Mouse (Mus musculus) embryonic facial prominence, embryonic 10.5 days (tissue): ENCODE data around the gene Zfp473. TPM values are rescaled to one million over a fixed set of nuclear protein-coding genes. Genes with fewer than 3 reads are reported as not detected.

Experiments
- DNase-seq: peaks from one replicate; pipeline ENCODE4 v3.0.0-alpha.2; 2017; ENCODE audit warnings: low spot score
- H3K27ac ChIP-seq: fragments of 300-500 bp; sonication (generic); replicated peaks from 2 replicates; pipeline ENCODE4 v1.5.1; 2016; ENCODE audit warnings: mild to moderate bottlenecking
- H3K27me3 ChIP-seq: fragments of 300-500 bp; sonication (generic); replicated peaks from 2 replicates; pipeline ENCODE4 v1.6.1; 2016; ENCODE audit warnings: low read depth, mild to moderate bottlenecking; ENCODE audit not compliant: poor library complexity, severe bottlenecking
- H3K36me3 ChIP-seq: fragments of 300-500 bp; sonication (generic); replicated peaks from 2 replicates; pipeline ENCODE4 v1.6.1; 2016; ENCODE audit warnings: mild to moderate bottlenecking, moderate library complexity
- H3K4me1 ChIP-seq: fragments of 300-500 bp; sonication (generic); 2 replicates; pipeline ENCODE4 v1.6.1; 2016
- H3K4me3 ChIP-seq: fragments of 300-500 bp; sonication (generic); 2 replicates; pipeline ENCODE4 v1.5.1; 2016; ENCODE audit warnings: mild to moderate bottlenecking, moderate library complexity
- H3K9me3 ChIP-seq: fragments of 300-500 bp; sonication (generic); 2 replicates; pipeline ENCODE4 v1.6.1; 2016; ENCODE audit warnings: mild to moderate bottlenecking
- WGBS: fragments of 180-500 bp; shearing (Covaris S2); methylation state at CpG from one replicate; pipeline ENCODE4 v1.1.7; 2016; 5-methylcytosine and 5-hydroxymethylcytosine counted together
- polyA plus RNA-seq: library from polyadenylated mRNA; unstranded; fragments of >200 nt; fragmentation: Nextera tagmentation; extraction: Ambion mirVana; gene quantifications from 2 replicates; pipeline ENCODE4 v1.2.1, GENCODE M21; 2016

The Zfp473 gene
- polyA plus RNA-seq, 1 experiment from 2014 or later = 4.2 TPM

DNA sequence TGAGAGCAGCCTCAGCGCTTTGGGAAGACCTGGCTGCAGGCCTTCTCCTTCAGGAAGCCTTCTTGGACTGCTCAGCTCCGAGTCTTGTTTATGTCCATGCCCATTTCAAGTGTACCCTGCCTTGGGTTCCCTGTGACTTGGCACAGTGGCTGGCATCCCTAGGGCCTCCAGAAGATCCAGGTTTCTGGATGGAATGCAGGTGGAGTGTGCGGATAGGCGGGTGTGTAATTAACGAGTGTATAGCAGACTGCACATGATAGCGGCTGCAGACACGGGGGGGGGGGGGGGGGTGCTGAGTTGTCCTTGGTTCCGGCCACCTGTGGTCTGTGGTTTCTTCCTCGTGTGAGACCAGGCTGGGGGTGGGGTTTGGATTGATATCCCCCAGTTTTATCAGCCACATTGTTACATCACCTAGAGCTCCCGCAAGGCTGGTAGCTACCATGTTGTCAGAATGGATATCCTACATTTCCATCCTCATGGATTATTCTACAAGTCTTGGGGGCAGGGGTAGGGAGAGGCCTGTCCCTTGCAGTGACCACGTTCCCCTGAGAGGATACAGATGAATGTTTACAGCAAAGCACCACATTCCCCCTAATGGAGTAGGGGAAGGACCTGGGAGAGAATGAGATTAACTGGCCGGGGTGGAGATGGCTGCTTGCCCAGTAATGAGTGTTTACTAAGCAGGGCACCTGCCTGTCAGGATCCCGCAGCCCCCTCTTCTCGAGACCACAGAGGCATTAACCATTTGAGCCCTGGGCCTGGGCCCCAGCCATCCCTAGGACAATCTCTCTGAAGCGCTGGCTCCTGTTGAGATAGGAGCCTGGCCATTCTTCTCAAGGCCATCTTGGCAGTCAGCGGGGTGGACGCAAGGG lies 65.1 kb downstream of the Zfp473 start:
- peaks cover 4% of the 10 kb centered on the region; the same call in 1 of the 2 replicates for H3K9me3 ChIP-seq
- H3K27ac ChIP-seq = no peak overlapping the region
- 71% methylated on average over 17 of the region's 17 CpGs for WGBS
- H3K4me1 ChIP-seq = no peaks in the 10 kb centered on the region
- no peaks in the 10 kb centered on the region for H3K27me3 ChIP-seq
- no peaks in the 10 kb centered on the region for H3K36me3 ChIP-seq
- no peak overlapping the region for H3K4me3 ChIP-seq
- DNase-seq = no peak

DNA sequence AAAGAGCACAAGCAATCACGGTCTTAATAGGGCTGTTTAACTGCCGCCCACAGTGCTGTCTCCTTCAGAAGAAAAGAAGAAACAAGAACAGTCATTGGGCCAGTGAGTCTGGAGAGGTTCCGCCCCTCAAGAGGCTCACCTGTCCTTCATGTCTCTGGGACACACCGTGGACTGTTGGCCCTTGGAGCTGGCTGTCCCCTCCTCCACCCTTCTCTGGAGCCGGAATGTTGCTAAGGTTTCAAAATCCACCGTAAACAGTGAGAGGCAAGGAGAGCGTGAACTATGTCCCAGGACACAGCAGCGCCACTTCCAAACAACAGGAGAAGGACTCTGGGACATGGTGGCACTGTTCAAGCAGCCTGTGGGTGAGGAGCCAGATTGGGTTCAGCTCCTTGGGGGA lies 67.2 kb downstream of the Zfp473 start:
- Histone ChIP-seq H3K4me1 (no peaks in the 10 kb centered on the region), H3K27me3 (no peaks in the 10 kb centered on the region), H3K9me3 (peaks cover 4% of the 10 kb centered on the region; the same call in 1 of the 2 replicates), H3K4me3 (no peak overlapping the region), H3K36me3 (no peaks in the 10 kb centered on the region), H3K27ac (no peak overlapping the region)
- WGBS = 80% methylated on average over 8 of the region's 8 CpGs
- no peak for DNase-seq

Other genes with a start within 250 kb of the Zfp473 start
- gene Mybpc2, start 226.4 kb downstream of the Zfp473 start, polyA plus RNA-seq = 0.04 and 0.08 TPM in 2 replicates
- gene Spib, start 219.0 kb downstream of the Zfp473 start, polyA plus RNA-seq = not detected in 2 replicates
- gene Pold1, start 202.2 kb downstream of the Zfp473 start, polyA plus RNA-seq = 164 and 171 TPM in 2 replicates
- gene Nr1h2, start 197.1 kb downstream of the Zfp473 start, polyA plus RNA-seq = 75.0 and 77.6 TPM in 2 replicates
- 0.78 and 0.88 TPM in 2 replicates for gene Napsa, start 178.7 kb downstream of the Zfp473 start, polyA plus RNA-seq
- gene Kcnc3, start 160.4 kb downstream of the Zfp473 start, polyA plus RNA-seq = 0.44 and 0.63 TPM in 2 replicates
- gene Myh14, start 80.2 kb downstream of the Zfp473 start, polyA plus RNA-seq = 2.7 and 4.3 TPM in 2 replicates
- not detected in 2 replicates for gene Izumo2, start 42.3 kb downstream of the Zfp473 start, polyA plus RNA-seq
- gene Vrk3, start 2.6 kb downstream of the Zfp473 start, polyA plus RNA-seq = 37.5 and 39.3 TPM in 2 replicates
- gene Nup62, start 65.0 kb upstream of the Zfp473 start, polyA plus RNA-seq = 169 and 173 TPM in 2 replicates
- 1.0 and 1.5 TPM in 2 replicates for gene Il4i1, start 65.3 kb upstream of the Zfp473 start, polyA plus RNA-seq
- 3.2 and 3.6 TPM in 2 replicates for gene Atf5, start 65.6 kb upstream of the Zfp473 start, polyA plus RNA-seq
- gene Akt1s1, start 97.9 kb upstream of the Zfp473 start, polyA plus RNA-seq = 92.2 and 95.4 TPM in 2 replicates
- 77.2 and 82.7 TPM in 2 replicates for gene Tbc1d17, start 98.0 kb upstream of the Zfp473 start, polyA plus RNA-seq
- gene Pnkp, start 106.1 kb upstream of the Zfp473 start, polyA plus RNA-seq = 34.4 and 36.3 TPM in 2 replicates
- 514 and 525 TPM in 2 replicates for gene Ptov1, start 118.7 kb upstream of the Zfp473 start, polyA plus RNA-seq
- 135 and 146 TPM in 2 replicates for gene Med25, start 141.7 kb upstream of the Zfp473 start, polyA plus RNA-seq
- 17.6 and 20.1 TPM in 2 replicates for gene Fuz, start 145.0 kb upstream of the Zfp473 start, polyA plus RNA-seq
- 75.1 and 77.1 TPM in 2 replicates for gene Ap2a1, start 178.4 kb upstream of the Zfp473 start, polyA plus RNA-seq
- 0.14 and 0.30 TPM in 2 replicates for gene Tsks, start 192.2 kb upstream of the Zfp473 start, polyA plus RNA-seq
- 18.5 and 18.8 TPM in 2 replicates for gene Cpt1c, start 223.8 kb upstream of the Zfp473 start, polyA plus RNA-seq
- 968 and 991 TPM in 2 replicates for gene Prmt1, start 235.5 kb upstream of the Zfp473 start, polyA plus RNA-seq
- 70.3 and 77.5 TPM in 2 replicates for gene Irf3, start 246.6 kb upstream of the Zfp473 start, polyA plus RNA-seq
- gene Bcl2l12, start 247.7 kb upstream of the Zfp473 start, polyA plus RNA-seq = 87.0 and 90.7 TPM in 2 replicates